Mouse (Mus musculus) intestine, postnatal 0 days (tissue): Measurements from ENCODE around the gene Slc35g3. TPM values are rescaled to one million over a fixed set of nuclear protein-coding genes. Genes with fewer than 3 reads are reported as not detected.
A peak's percentile ranks its signal among the peaks of the same experiment; 100 is the strongest.
"Not testable (repeated sequence)": the region's sequence is repeated elsewhere in the genome, so short reads cannot be mapped to it uniquely, and the experiment has no call there.

ENCODE experiments used
- ATAC-seq: fragments of 200-750 bp; cut with Nextera tagmentation; 2 replicates; pipeline ENCODE4 v1.8.0; 2017; ENCODE audit warnings: mild to moderate bottlenecking, moderate TSS enrichment, moderate library complexity
- H3K27ac ChIP-seq: fragments of 300-500 bp; sonication (generic); 2 replicates; pipeline ENCODE4 v1.5.1; 2014; ENCODE audit warnings: mild to moderate bottlenecking, low read depth, low read length, moderate library complexity
- H3K27me3 ChIP-seq: fragments of 300-500 bp; sonication (generic); replicated peaks from 2 replicates; pipeline ENCODE4 v1.6.1; 2014; ENCODE audit warnings: low read length, mixed read lengths; ENCODE audit not compliant: control insufficient read depth, insufficient read depth
- H3K36me3 ChIP-seq: fragments of 300-500 bp; sonication (generic); 2 replicates; pipeline ENCODE4 v1.6.1; 2014; ENCODE audit warnings: mild to moderate bottlenecking, moderate library complexity; ENCODE audit not compliant: control insufficient read depth, insufficient read depth
- H3K4me1 ChIP-seq: fragments of 300-500 bp; sonication (generic); replicated peaks from 2 replicates; pipeline ENCODE4 v1.6.1; 2014; ENCODE audit warnings: antibody characterized with exemption, low read length, mixed read lengths; ENCODE audit not compliant: control insufficient read depth, insufficient read depth
- H3K4me2 ChIP-seq: fragments of 300-500 bp; sonication (generic); replicated peaks from 2 replicates; pipeline ENCODE4 v1.6.1; 2014; ENCODE audit warnings: low read depth, mild to moderate bottlenecking, moderate library complexity
- H3K4me3 ChIP-seq: fragments of 300-500 bp; sonication (generic); 2 replicates; pipeline ENCODE4 v1.5.1; 2014; ENCODE audit warnings: low read depth, low read length
- H3K9ac ChIP-seq: fragments of 300-500 bp; sonication (generic); 2 replicates; pipeline ENCODE4 v1.6.1; 2014; ENCODE audit warnings: mild to moderate bottlenecking, low read depth, low read length
- H3K9me3 ChIP-seq: fragments of 300-500 bp; sonication (generic); 2 replicates; pipeline ENCODE4 v1.6.1; 2016; ENCODE audit warnings: mixed run types; ENCODE audit not compliant: control insufficient read depth
- CTCF ChIP-seq: sonication (generic); IDR thresholded peaks from 2 replicates; pipeline ENCODE4 v1.5.1; 2016; ENCODE audit warnings: low read depth, mild to moderate bottlenecking, control low read depth, antibody characterized with exemption, moderate library complexity
- WGBS: fragments of 180-500 bp; shearing (Covaris S2); extraction: QIAGEN DNeasy Blood & Tissue Kit; methylation state at CpG from one replicate; pipeline ENCODE4 v1.1.7; 2014; 5-methylcytosine and 5-hydroxymethylcytosine counted together
- polyA plus RNA-seq: library from polyadenylated mRNA; unstranded; fragments of >200 nt; fragmentation: Nextera tagmentation; extraction: Ambion mirVana; gene quantifications from 2 replicates; pipeline ENCODE4 v1.2.1, GENCODE M21; 2015

Slc35g3 gene
- polyA plus RNA-seq, 1 experiment from 2014 or later, result 0.12 TPM

- no peak for ATAC-seq
- no peaks in the 10 kb centered on the region for H3K27me3 ChIP-seq
- H3K36me3 ChIP-seq, result no peaks in the 10 kb centered on the region
- no peaks in the 10 kb centered on the region for H3K9me3 ChIP-seq
- H3K4me2 ChIP-seq, result no peak overlapping the region
- peaks cover 9% of the 10 kb centered on the region; the same call in 1 of the 2 replicates for H3K4me1 ChIP-seq
- no peak overlapping the region for H3K9ac ChIP-seq
- no peak overlapping the region for H3K4me3 ChIP-seq
- peak; percentile 82 for TF ChIP-seq CTCF
- no peak overlapping the region for H3K27ac ChIP-seq
- WGBS, result 46% methylated on average over 3 of the region's 3 CpGs
Observed at GRCm38 (mm10) chr11:69754701-69755100, 7.1 kb downstream of the Slc35g3 start.

- Histone ChIP-seq H3K9me3 (no peaks in the 10 kb centered on the region), H3K9ac (no peak overlapping the region), H3K4me1 (peaks cover 9% of the 10 kb centered on the region; the same call in 1 of the 2 replicates), H3K27me3 (no peaks in the 10 kb centered on the region), H3K27ac (no peak overlapping the region), H3K4me3 (no peak overlapping the region), H3K4me2 (no peak overlapping the region), H3K36me3 (no peaks in the 10 kb centered on the region)
- WGBS, result 83% methylated on average over 5 of the region's 5 CpGs
- ATAC-seq, result no peak
- no peak for TF ChIP-seq CTCF
Observed at GRCm38 (mm10) chr11:69754233-69754632, 7.5 kb downstream of the Slc35g3 start.

GRCm38 (mm10) chr11:69752686-69753085, 9.1 kb downstream of the Slc35g3 start:
- TF ChIP-seq CTCF, result no peak
- no peak for ATAC-seq

GRCm38 (mm10) chr11:69751635-69752034, 10.1 kb downstream of the Slc35g3 start:
- Histone ChIP-seq H3K27me3 (no peaks in the 10 kb centered on the region), H3K9me3 (no peaks in the 10 kb centered on the region), H3K36me3 (peaks cover 16% of the 10 kb centered on the region), H3K4me1 (peaks cover 4% of the 10 kb centered on the region; the same call in 1 of the 2 replicates), H3K4me3 (no peak overlapping the region), H3K9ac (no peak overlapping the region), H3K4me2 (no peak overlapping the region), H3K27ac (no peak overlapping the region)
- no peak for ATAC-seq
- 46% methylated on average over 3 of the region's 3 CpGs for whole genome bisulfite sequencing
- no peak for TF ChIP-seq CTCF

More at GRCm38 (mm10) chr11:69752686-69753085, 9.1 kb downstream of the Slc35g3 start:
- H3K9ac ChIP-seq, result no peak overlapping the region
- H3K27ac ChIP-seq, result no peak overlapping the region
- no peaks in the 10 kb centered on the region for H3K27me3 ChIP-seq
- H3K4me3 ChIP-seq, result no peak overlapping the region
- peaks cover 9% of the 10 kb centered on the region; the same call in 1 of the 2 replicates for H3K4me1 ChIP-seq
- no peak overlapping the region for H3K4me2 ChIP-seq
- H3K36me3 ChIP-seq, result peaks cover 7% of the 10 kb centered on the region; the same call in 1 of the 2 replicates
- H3K9me3 ChIP-seq, result no peaks in the 10 kb centered on the region

GRCm38 (mm10) chr11:69731408-69731807, 30.4 kb downstream of the Slc35g3 start:
- H3K4me1 ChIP-seq, H3K9ac ChIP-seq, ATAC-seq, H3K9me3 ChIP-seq, H3K27me3 ChIP-seq, H3K4me2 ChIP-seq, H3K4me3 ChIP-seq, H3K27ac ChIP-seq: not testable (repeated sequence)
- peak; percentile 53 for TF ChIP-seq CTCF
- WGBS, result 88% methylated on average over 2 of the region's 3 CpGs
- peaks cover 29% of the 10 kb centered on the region for H3K36me3 ChIP-seq

- TF ChIP-seq CTCF, result peak; percentile 71
- Histone ChIP-seq H3K4me3 (no peak overlapping the region), H3K27ac (no peak overlapping the region), H3K9ac (no peak overlapping the region), H3K36me3 (peaks cover 5% of the 10 kb centered on the region), H3K9me3 (no peaks in the 10 kb centered on the region), H3K27me3 (no peaks in the 10 kb centered on the region), H3K4me1 (no peaks in the 10 kb centered on the region), H3K4me2 (no peak overlapping the region)
- 34% methylated on average over 3 of the region's 3 CpGs for WGBS
- no peak for ATAC-seq
Observed at GRCm38 (mm10) chr11:69729063-69729462, 32.7 kb downstream of the Slc35g3 start.

- no peak overlapping the region for H3K27ac ChIP-seq
- H3K9me3 ChIP-seq, result no peaks in the 10 kb centered on the region
- 39% methylated on average over 5 of the region's 5 CpGs for WGBS
- H3K4me1 ChIP-seq, result no peaks in the 10 kb centered on the region
- no peaks in the 10 kb centered on the region for H3K36me3 ChIP-seq
- H3K27me3 ChIP-seq, result no peaks in the 10 kb centered on the region
- H3K4me2 ChIP-seq, result no peak overlapping the region
- H3K4me3 ChIP-seq, result no peak overlapping the region
- no peak for TF ChIP-seq CTCF
- no peak for ATAC-seq
- no peak overlapping the region for H3K9ac ChIP-seq
Observed at GRCm38 (mm10) chr11:69725951-69726350, 35.8 kb downstream of the Slc35g3 start.
